Mouse (Mus musculus): ENCODE data around the gene Abr. TPM values are rescaled to one million over a fixed set of nuclear protein-coding genes. Genes with fewer than 3 reads are reported as not detected.

Abr gene
- total RNA-seq, 2 experiments from 2014 or later: 502 to 515 TPM

DNA sequence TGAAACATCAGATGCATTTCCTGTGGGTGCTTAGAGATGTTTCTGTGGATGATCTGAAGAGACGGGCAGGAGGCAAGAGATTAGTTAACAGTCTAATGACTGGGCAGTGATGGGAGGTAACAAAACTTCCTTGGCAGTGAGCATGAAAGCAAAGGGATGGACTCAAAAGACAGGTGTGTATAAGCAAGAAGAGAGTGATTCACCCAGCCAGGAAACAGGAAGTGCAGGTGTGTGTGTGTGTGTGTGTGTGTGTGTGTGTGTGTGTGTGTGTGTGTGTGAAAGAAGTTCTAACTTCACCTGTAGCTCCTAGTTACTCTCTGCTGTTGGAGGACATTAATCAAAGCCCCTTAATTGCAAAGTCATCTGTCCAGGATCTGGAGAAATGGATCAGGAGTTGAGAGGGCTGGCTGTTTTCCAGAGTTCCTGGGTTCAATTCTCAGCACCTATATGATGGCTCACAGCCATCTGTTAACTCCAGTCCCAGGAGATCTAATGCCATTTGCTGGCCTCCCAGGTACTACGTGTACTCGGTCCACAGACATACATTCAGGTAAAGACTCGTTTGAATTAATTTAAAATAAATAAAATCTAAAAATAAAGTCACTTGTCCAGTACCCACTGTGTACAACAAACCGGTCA is 216.4 kb downstream of the Abr start:
- no peak for DNase-seq

DNA sequence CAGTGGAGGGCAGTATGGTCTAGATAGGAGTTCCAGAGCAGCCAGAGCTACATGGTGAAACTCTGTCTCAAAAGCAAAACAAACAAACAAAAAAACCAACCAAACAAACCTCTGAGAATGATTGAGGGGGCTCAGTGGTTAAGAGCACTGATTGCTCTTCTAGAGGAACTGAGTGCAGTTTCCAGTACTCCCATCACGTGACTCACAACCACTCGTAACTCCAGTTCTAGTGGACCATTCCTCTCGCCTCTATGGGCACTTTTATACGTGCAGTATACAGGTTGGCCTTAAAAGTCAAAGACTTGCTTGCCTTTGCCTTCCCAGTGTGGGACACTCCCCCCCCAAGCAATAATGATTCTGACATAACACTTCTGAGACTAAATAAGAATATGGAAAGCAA is 217.0 kb downstream of the Abr start:
- DNase-seq: no peak

DNA sequence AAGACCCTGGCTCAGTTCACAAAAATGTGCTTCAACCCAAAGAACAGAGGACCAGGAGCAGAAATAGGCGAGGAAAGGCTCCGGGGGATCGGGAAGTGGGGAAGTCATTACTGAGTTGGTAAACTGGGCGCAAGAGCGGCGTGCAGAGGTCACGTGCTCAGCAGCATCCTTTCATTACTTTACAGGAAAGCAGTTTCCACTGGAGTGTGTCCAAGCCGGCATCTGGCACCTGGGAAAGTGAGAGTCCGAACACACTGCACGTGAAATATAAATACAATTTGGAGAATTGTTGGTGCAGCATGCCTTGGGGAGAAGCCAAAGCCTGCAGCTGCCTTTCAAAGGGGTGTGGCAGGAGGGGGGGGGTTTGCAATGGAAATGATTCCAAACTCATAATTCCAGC is 220.7 kb downstream of the Abr start:
- DNase-seq: no peak

DNA sequence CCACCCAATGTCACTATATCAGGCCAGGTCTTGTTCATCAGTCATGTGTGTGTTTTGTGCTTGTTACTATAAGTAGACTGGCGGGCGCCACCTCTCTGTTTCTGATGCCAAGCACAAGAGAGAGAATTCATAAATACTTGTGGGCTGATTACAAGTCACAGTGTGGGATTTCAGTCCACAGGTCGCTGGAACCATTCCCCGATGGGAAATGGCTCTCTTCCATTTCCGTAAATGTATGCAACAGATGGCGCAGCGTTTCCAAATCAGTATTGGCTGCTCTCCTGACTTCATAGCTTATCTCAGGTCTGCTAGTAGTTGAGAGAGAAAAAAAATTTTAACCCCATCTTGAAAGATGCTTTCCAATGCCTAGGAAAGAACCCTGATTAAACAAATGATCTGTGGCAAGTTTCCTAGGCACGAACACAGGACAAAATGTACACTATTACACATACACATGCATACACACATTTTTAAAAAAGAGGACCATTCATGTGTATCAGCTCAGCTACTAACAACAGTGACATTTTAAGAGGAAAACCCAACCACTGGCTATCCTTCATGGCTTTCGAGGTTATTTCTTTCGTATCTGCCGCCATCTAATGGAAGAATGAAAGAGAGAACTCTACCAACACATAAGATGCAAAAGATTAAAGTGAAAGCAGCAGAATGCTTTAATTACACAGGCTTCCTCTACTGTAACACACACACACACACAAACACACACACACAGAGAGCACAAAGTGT is 222.4 kb downstream of the Abr start:
- DNase-seq: no peak

DNA sequence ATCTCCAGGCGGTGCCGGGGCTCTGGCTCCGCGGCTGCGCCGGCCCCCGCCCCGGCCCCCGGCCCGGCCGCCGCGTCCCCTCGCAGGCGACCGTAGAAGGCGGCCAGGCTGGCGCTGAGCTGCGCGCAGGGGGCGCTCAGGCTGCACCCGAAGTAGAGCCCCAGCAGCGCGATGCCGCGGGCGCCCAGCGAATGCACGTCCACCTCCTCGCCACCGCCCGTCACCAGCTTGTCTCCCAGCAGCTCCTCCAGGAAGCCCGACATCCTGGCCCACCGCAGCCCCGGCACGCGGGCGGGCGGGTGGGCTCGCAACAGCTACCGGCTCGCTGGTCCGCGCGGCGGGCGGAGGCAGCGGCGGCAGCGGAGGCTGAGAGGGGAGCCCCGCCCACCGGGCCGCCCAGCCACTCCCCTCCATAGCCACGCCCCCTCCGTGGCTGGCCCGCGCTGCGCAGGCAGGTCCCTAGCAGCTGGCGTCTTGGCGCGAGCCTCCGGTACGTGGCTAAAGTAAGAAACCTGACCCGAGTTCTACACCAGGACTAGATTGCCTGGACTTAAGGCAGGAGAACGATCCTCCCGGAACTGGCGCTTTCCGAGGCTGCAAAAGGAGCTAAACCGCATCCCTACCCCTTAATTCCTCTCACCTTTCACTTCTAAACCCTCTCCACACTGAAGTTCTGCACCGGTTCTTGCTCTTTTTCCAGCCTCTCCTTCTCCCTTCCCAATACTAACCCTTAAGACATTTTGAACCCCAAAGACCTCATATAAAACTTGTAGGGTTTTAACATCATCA is 223.1 kb downstream of the Abr start, which contains the start of gene Nxn:
Nxn (minus strand) TSS at position 343 of the 789 bp plus-strand sequence.
- DNase-seq: peak; percentile 80 to 83

DNA sequence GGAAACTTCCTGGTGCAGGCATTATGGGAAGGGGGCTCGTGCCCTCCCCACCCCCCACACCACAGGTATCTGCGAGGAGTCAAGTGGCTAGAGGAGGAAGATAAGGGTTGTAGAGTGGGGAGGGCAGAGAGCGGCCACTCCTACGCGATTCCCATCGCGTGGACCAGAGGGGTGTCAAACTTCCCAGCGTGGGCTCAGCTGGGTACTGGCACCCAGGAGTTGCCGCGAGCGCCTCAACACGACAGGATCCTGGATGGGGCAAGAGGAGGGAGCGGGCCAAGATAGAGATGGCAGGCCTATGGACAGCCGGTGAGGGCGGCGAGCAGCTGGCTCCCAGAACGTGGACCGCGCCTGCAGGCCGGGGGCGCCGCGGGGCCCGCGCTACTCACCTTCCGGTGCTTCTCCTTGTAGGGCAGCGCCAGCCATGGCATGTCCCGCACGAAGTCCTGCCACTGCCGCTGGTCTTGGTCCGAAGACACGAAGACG is 223.8 kb downstream of the Abr start:
- DNase-seq: no peak

DNA sequence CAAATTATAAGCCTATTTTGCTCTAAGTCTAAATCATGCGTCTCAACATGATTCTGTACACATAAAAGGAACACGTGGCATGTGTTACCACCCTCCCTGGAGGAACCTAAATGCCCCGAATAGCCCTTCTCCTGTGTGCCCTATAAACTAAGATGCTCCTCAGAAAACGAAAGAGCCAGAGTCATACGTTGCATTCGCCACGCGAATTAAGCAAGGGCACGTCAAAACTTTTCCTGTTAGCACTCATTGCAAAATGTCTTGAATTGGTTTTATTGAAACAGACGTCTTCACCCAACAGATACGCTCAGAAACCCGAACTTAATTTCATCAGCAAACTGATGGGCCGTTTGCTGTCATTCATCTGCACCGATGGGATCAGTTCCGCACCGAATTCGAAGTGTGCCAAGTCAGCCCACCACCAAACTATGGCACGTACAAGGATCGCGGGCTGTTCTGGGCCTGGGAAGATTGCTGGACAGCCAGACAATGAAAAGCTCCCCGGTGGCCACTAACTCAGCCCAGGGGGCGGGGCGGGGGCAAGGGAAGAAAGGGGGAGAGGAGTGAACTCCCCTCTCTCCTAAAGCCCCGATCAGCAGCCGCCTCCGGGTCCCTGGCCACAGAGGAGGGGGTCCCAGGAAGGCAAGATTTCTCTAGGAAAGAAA is 224.3 kb downstream of the Abr start:
- no peak for DNase-seq

DNA sequence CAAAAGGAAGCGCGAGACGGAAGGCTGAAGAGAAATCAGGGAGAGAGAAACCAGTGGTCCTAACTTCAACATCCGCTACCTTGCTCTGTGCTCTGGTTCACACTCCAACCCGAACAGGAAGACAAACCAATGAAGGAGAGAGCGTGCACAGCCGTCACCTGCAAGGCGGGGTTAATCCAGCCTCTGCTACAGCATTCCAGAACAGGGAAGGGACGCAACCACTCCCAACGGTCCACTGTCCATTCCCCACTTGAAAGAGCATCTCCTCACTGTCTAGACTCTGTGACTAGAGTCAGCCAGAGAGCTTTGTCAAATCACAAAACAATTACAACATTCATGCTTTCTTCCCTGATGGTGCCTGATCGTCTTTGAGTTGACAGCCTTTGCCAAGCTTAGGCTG is 229.1 kb downstream of the Abr start:
- no peak for DNase-seq

DNA sequence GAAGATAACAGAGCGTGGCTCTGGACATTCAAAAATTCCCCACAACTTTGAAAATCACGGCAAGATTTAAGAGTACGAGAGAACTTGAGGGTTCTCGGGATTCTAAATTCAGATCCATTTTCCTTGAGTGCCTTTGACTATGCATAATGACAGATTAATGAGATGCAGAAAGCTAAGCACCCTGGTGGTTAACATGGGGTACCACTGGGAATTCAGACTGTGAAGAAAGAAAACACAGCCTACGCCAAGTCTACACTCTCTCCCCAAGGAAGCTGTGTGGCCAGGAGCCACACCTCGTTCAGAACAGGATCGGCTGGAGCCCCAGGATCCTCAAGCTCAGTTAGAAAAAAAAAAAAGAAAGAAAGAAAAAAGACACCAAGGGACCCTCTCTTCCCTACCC is 229.6 kb downstream of the Abr start:
- DNase-seq: no peak

DNA sequence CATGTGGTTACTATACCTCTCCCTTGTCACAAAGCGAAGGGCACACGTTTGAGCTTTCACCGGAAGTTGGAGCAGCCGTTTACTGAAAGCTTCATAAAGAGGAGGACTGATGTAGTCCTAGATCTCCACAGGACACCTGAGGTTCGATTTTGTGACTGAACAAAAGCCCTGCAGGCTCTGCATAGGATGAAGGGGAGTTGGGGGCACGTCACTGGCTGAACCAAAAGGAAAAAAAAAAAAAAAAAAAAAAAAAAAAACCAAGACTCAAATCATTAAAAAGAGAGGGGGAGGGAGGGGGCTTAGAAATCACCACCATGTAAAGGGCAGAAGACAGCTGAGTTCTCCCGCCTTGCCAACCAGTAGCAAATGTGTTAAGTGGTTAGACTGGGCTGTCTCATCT is 233.4 kb downstream of the Abr start:
- DNase-seq: no peak

DNA sequence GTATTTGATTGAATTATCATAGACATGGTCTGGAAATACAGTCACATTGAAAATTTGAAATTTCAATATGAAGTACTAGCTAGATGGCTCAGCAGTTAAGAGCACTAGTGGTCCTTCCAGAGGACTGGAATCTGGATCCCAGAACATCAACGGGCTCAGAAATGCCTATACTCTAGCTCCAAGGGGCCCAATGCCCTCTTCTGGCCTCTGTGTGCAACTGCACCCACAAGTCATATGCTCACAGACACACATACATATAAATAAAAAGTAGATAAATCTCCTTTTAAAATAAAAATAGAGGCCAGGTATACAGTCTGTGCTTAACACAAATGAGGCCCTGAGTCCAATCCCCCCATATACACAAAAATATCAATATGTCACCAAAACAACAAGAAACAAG is 235.0 kb downstream of the Abr start:
- DNase-seq: no peak

DNA sequence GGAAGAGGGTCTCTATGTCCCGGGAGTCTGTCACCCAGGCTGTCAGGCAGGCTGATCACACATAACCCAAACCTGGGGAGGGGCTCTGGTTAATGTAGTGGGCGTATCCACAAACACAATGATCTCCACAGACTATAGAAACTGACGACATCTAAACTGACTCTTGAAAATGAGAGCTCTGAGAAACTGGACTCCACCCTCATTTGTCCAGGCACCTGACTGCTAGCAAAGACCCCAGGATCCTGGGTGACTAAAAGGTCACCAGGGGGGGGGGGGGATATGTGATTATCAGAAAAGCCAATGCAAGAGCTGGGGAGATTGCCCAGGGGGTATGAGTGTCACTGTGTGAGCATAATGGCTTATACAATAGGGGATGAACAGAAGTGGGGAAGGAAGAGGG is 236.4 kb downstream of the Abr start:
- no peak for DNase-seq

DNA sequence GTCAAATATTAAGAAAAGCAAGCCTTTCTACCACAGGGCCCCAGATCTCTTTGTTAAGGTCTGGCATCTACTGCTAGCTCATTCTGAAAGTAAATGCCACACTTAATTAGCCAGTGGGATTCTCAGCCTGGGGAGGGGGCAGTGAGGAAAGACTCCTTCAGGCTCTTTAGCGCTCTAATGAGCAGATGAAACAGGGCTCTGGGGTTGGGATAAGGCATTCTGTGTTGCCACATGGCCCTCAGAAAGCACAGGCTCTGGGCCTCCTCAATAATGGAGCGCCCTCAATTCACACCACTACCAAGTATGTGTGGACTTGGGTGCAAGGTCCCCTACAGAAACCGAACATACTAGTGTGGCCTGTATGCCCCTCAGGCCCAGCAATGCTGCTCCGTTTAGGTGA is 237.1 kb downstream of the Abr start:
- DNase-seq: no peak

DNA sequence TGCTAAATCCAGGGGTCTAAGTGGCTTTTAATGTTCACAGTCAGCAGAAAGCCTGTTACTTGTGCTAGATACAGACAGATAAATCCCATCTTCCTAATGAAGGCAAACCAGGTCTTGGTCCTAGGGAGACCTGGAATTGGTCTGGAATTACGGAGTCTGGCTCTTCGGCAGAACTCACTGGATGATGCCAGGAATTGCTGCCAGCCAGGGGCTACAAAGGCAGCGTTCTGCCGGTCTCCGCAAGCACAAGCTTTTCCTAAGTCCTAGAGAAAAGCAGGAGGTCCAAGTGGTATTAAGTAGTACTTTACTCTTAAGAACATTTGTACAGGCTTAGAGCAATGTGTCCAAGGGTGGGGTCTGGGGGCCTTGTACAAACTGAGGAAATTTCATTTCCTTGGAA is 237.8 kb downstream of the Abr start:
- DNase-seq: no peak

DNA sequence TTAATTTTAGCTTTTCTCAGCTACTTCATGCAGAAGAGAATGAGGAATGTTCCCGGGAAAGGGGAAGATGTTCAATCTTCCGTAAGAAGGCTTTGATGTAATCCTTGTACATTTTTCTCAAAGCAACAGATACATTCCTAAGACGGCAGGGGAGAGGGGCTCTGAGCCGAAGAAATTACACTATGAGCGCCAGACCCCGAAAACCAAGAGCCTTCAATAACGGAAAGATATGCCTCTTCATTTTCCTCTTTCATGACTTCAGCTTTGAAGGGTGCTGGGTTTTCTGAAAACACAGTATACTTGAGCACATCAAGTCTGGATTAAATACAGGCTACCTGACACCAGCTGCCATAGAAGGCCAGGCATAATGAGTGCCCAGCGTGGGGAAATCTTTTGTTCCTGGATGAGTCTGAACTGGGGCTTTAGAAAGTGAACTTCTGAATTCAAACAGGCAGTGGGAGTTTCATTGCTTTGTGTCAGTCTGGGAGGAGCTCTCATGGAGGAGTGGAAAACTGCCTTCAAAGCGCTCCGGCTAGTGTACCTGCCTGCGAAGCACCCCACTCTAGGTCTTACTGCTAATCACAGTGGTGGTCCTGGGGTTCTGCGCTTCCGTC is 239.3 kb downstream of the Abr start:
- no peak for DNase-seq

DNA sequence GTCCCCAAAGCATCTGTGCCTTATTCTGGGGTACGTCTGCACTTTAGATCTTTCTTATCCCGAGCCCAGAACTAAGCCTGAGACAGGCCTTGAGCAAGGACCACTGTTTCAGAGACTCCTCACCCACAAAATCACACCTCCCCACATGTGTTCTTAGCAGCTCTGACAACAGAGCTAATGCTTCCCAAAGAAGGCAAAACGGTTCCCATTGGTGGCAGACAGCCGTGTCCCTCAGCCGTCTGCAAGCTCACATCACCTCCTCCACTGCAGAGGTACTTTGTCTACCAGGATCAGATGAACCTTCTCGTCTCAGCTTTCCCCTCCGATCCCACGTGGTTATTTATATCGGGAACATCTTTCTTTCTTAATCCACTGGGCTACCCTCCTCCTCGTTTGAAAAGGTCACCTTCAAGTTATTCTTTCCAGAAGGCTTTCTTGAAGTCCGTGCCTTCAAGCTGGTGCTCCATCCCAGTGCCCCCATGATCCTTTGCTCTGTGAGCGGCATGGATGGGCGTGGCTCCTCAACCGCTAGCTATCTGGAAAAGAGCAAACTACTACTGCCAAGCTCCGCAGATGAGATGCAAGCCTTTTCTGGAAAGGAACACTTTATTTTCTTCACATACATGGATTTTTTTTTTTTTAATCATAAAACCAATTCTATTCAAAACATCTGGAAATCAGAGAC is 240.8 kb downstream of the Abr start:
- no peak for DNase-seq

DNA sequence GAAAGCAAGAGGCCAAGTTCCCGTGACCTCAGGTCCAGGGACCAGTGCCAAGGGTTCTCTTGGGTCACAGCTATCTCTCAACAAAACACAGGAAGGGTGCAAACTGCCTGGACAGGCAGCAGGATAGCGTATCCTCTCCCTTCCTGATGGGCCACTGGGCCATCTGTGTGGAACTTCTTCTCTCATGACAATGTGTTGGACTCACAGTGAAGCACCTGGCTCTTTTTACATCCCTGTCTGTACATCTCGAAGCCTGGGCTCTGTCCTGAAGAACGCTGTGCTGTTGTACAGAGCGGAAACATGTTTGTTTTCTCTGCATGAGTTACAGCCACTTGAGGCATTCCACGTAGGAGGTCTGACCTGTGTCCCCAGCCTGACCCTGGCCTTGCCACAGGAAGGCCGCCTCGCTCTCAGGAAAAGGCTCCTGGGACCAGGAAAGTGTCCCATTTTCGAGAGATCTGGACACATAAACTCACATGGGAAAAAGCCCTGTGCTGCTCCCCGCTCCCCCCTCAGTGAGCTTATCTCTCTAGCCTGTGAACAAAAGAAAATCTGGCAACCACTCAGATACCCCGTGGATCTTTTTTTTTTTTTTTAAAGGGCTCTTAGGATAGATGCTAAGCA is 242.1 kb downstream of the Abr start:
- no peak for DNase-seq

DNA sequence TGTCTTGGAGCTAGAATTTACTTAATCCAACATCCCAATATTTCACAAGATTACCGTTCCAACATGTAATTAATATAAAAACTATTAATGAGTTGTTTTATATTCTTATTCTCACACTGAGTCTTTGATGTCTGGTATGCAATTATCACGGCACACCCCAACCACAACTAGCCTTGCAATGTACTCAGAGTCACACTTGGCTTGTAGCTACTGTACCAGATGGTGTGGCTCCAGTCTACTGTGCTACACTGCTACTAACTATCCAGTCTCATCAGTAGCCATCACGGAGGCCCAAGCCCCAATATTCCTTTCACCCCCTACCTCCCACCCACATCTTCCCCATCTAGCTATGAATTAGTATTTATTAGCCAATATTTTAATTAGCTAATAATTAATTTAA is 245.7 kb downstream of the Abr start:
- no peak for DNase-seq

DNA sequence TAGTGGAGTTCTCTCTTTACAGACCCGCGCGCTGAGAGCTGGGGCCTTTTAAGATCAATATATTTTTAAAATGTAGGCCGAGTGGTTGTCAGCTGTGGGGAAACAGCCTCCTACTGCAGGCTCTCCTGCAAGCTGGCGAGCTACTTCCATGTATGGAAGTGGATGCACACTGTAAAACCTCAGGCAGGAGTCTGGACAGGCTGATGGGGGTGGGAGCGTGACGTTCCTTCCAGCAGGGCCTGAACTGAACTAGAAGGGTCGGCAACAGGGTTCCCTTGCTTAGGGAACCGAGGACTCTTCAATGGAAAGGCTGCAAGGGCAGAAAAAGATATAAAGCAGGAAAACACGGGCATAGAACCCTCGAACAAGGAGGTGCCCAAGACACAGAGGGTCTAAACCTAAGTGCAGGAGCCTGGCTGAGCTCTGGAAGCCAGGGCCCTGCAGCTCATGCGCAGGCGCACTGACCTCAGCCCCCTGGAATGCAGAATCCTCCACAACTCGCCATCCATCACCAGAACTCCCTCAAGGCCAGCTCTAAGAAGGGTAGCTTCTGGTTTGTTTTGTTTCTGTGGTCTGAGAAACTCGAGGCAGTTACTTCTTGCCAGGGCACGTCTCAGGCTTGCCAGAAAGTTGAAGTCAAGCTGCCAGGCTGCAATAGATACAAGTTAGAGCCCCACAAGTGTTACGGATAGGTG is 247.5 kb downstream of the Abr start:
- DNase-seq: no peak

DNA sequence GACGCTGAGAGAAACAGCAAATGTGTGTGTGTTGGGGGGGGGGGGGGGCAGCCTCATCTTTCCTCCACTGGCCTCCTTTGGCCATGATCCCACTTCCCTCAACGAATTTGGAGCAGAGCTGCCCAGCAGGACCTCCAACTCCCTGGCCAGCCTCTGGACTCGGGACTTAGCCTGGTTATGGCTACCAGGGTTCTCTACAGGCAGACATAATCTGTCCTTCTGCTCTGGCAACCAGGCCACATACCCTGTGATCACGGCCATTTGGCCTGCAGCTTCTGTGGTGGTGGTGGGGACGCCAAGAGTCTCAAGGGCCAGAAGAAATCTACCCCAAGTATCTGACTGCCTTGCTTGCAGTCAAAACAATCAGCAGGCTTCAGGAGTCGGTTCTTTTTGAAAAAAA is 249.6 kb downstream of the Abr start:
- DNase-seq: no peak

DNA sequence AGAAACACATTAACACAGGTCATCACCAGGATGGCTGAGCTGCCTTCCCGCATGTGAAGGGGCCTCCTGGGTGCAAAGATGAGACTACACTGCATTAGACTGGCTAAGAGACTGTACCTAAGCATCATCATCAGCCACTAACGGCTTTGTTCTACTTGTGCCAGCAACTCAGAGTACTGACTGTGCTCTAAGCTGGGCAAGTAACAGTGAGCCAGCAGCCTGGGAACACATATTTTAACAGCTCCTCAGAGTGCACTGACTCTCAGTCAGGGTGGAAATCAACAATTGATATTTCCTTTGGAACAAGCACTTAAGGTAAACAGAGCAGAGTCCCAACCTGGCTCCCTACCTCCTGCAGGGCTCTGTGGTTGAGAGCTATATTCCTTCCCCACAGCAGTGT is 250.0 kb downstream of the Abr start:
- no peak for DNase-seq
